Mouse (Mus musculus): Measurements from ENCODE around the gene Nudt14. TPM values are rescaled to one million over a fixed set of nuclear protein-coding genes. Genes with fewer than 3 reads are reported as not detected.

Nudt14 gene
- polyA plus RNA-seq, 1 experiment from 2014 or later, result 57.1 TPM

- Histone ChIP-seq H3K9me3 (replicated peaks) (no peaks in the 10 kb centered on the region), H3K36me3 (ENCODE audit: poor library complexity, severe bottlenecking) (peaks cover 100% of the 10 kb centered on the region), H3K4me2 (no peak overlapping the region), H3K27ac (no peak overlapping the region), H3K27me3 (no peaks in the 10 kb centered on the region), H3K9ac (no peak overlapping the region), H3K4me1 (no peaks in the 10 kb centered on the region), H3K4me3 (no peak overlapping the region)
- ATAC-seq, result no peak
- WGBS, result 90% methylated on average over 13 of the region's 13 CpGs
Measured at GRCm38 (mm10) chr12:112965783-112966182, 23.9 kb upstream of the Nudt14 start.

- Histone ChIP-seq H3K9me3 (replicated peaks) (no peaks in the 10 kb centered on the region), H3K4me1 (no peaks in the 10 kb centered on the region), H3K4me3 (no peak overlapping the region), H3K4me2 (no peak overlapping the region), H3K9ac (0 out of 2 replicates have a peak overlapping the region, but pooled peaks have one; percentile 8), H3K36me3 (ENCODE audit: poor library complexity, severe bottlenecking) (peaks cover 93% of the 10 kb centered on the region), H3K27ac (no peak overlapping the region), H3K27me3 (no peaks in the 10 kb centered on the region)
- ATAC-seq, result no peak
- WGBS, result 89% methylated on average over 5 of the region's 5 CpGs
Measured at GRCm38 (mm10) chr12:112961872-112962271, 19.9 kb upstream of the Nudt14 start.

- 0 out of 2 replicates have a peak overlapping the region, but pooled peaks have one; percentile 8 for H3K9ac ChIP-seq
- H3K4me1 ChIP-seq, result no peaks in the 10 kb centered on the region
- no peak for ATAC-seq
- H3K27me3 ChIP-seq, result no peaks in the 10 kb centered on the region
- H3K36me3 ChIP-seq (ENCODE audit: poor library complexity, severe bottlenecking), result peaks cover 91% of the 10 kb centered on the region
- no peak overlapping the region for H3K4me2 ChIP-seq
- no peak overlapping the region for H3K27ac ChIP-seq
- no peak overlapping the region for H3K4me3 ChIP-seq
- H3K9me3 ChIP-seq (replicated peaks), result no peaks in the 10 kb centered on the region
- WGBS, result 73% methylated on average over 7 of the region's 7 CpGs
Measured at GRCm38 (mm10) chr12:112961428-112961827, 19.5 kb upstream of the Nudt14 start.

GRCm38 (mm10) chr12:112959421-112959820 lies 17.5 kb upstream of the Nudt14 start:
- H3K4me3 ChIP-seq, result no peak overlapping the region
- whole genome bisulfite sequencing, result 84% methylated on average over 8 of the region's 8 CpGs
- no peaks in the 10 kb centered on the region for H3K27me3 ChIP-seq
- no peak overlapping the region for H3K27ac ChIP-seq
- no peak overlapping the region for H3K4me2 ChIP-seq
- H3K9ac ChIP-seq, result no peak overlapping the region
- H3K4me1 ChIP-seq, result no peaks in the 10 kb centered on the region
- peaks cover 70% of the 10 kb centered on the region for H3K36me3 ChIP-seq (ENCODE audit: poor library complexity, severe bottlenecking)
- no peak for ATAC-seq
- H3K9me3 ChIP-seq (replicated peaks), result no peaks in the 10 kb centered on the region

GRCm38 (mm10) chr12:112958303-112958702 lies 16.4 kb upstream of the Nudt14 start:
- H3K4me3 ChIP-seq, result no peak overlapping the region
- ATAC-seq, result no peak
- no peak overlapping the region for H3K9ac ChIP-seq
- H3K27me3 ChIP-seq, result no peaks in the 10 kb centered on the region
- H3K4me1 ChIP-seq, result no peaks in the 10 kb centered on the region
- H3K9me3 ChIP-seq (replicated peaks), result no peaks in the 10 kb centered on the region
- no peak overlapping the region for H3K27ac ChIP-seq
- WGBS, result 35% methylated on average over 4 of the region's 4 CpGs
- no peak overlapping the region for H3K4me2 ChIP-seq
- H3K36me3 ChIP-seq (ENCODE audit: poor library complexity, severe bottlenecking), result peaks cover 59% of the 10 kb centered on the region

GRCm38 (mm10) chr12:112955800-112956199 lies 13.9 kb upstream of the Nudt14 start:
- peaks cover 4% of the 10 kb centered on the region; the same call in 1 of the 2 replicates for H3K27me3 ChIP-seq
- 34% methylated on average over 4 of the region's 4 CpGs for WGBS
- peaks cover 5% of the 10 kb centered on the region for H3K4me1 ChIP-seq
- H3K4me3 ChIP-seq, result no peak overlapping the region
- H3K9ac ChIP-seq, result no peak overlapping the region
- H3K36me3 ChIP-seq (ENCODE audit: poor library complexity, severe bottlenecking), result peaks cover 34% of the 10 kb centered on the region
- no peak overlapping the region for H3K4me2 ChIP-seq
- ATAC-seq, result peak; percentile 46; the same call in 1 of the 2 replicates
- no peaks in the 10 kb centered on the region for H3K9me3 ChIP-seq (replicated peaks)
- peak overlapping the region; percentile 51 for H3K27ac ChIP-seq

- Histone ChIP-seq H3K4me2 (no peak overlapping the region), H3K27me3 (peaks cover 4% of the 10 kb centered on the region; the same call in 1 of the 2 replicates), H3K9ac (no peak overlapping the region), H3K36me3 (ENCODE audit: poor library complexity, severe bottlenecking) (peaks cover 13% of the 10 kb centered on the region), H3K4me3 (no peak overlapping the region), H3K4me1 (peaks cover 20% of the 10 kb centered on the region), H3K9me3 (replicated peaks) (no peaks in the 10 kb centered on the region), H3K27ac (no peak overlapping the region)
- no peak for ATAC-seq
- 84% methylated on average over 3 of the region's 3 CpGs for whole genome bisulfite sequencing
Measured at GRCm38 (mm10) chr12:112952926-112953565, 11.1 kb upstream of the Nudt14 start.

- no peak overlapping the region for H3K27ac ChIP-seq
- H3K36me3 ChIP-seq (ENCODE audit: poor library complexity, severe bottlenecking), result peaks cover 8% of the 10 kb centered on the region
- H3K9ac ChIP-seq, result no peak overlapping the region
- no peak overlapping the region for H3K4me2 ChIP-seq
- peaks cover 20% of the 10 kb centered on the region for H3K4me1 ChIP-seq
- H3K4me3 ChIP-seq, result no peak overlapping the region
- H3K9me3 ChIP-seq (replicated peaks), result no peaks in the 10 kb centered on the region
- no peak for ATAC-seq
- WGBS, result 87% methylated on average over 8 of the region's 8 CpGs
- H3K27me3 ChIP-seq, result peaks cover 4% of the 10 kb centered on the region; the same call in 1 of the 2 replicates
Measured at GRCm38 (mm10) chr12:112952433-112952832, 10.5 kb upstream of the Nudt14 start.

- no peak for ATAC-seq
- Histone ChIP-seq H3K36me3 (ENCODE audit: poor library complexity, severe bottlenecking) (no peaks in the 10 kb centered on the region), H3K27ac (peak overlapping the region; percentile 74), H3K4me1 (peaks cover 20% of the 10 kb centered on the region), H3K9ac (0 out of 2 replicates have a peak overlapping the region, but pooled peaks have one; percentile 71), H3K4me2 (peak overlapping the region; percentile 80), H3K27me3 (peaks cover 4% of the 10 kb centered on the region; the same call in 1 of the 2 replicates), H3K4me3 (peak overlapping the region; percentile 50), H3K9me3 (replicated peaks) (no peaks in the 10 kb centered on the region)
- 25% methylated on average over 7 of the region's 7 CpGs for WGBS
Measured at GRCm38 (mm10) chr12:112951150-112951842, 9.4 kb upstream of the Nudt14 start.

GRCm38 (mm10) chr12:112950761-112951129 lies 8.8 kb upstream of the Nudt14 start:
- H3K4me1 ChIP-seq, result peaks cover 20% of the 10 kb centered on the region
- H3K27me3 ChIP-seq, result peaks cover 4% of the 10 kb centered on the region; the same call in 1 of the 2 replicates
- no peaks in the 10 kb centered on the region for H3K36me3 ChIP-seq (ENCODE audit: poor library complexity, severe bottlenecking)
- peak overlapping the region; percentile 50 for H3K4me3 ChIP-seq
- H3K4me2 ChIP-seq, result peak overlapping the region; percentile 80
- no peaks in the 10 kb centered on the region for H3K9me3 ChIP-seq (replicated peaks)
- H3K9ac ChIP-seq, result peak overlapping the region; percentile 71
- peak overlapping the region; percentile 74 for H3K27ac ChIP-seq
- peak; percentile 41 for ATAC-seq
- 4% methylated on average over 6 of the region's 6 CpGs for WGBS

GRCm38 (mm10) chr12:112950040-112950760 lies 8.3 kb upstream of the Nudt14 start:
- H3K27ac ChIP-seq, result peak overlapping the region; percentile 74
- H3K36me3 ChIP-seq (ENCODE audit: poor library complexity, severe bottlenecking), result no peaks in the 10 kb centered on the region
- H3K4me2 ChIP-seq, result peak overlapping the region; percentile 80
- peak overlapping the region; percentile 50 for H3K4me3 ChIP-seq
- H3K27me3 ChIP-seq, result peaks cover 4% of the 10 kb centered on the region; the same call in 1 of the 2 replicates
- H3K4me1 ChIP-seq, result peaks cover 20% of the 10 kb centered on the region
- no peaks in the 10 kb centered on the region for H3K9me3 ChIP-seq (replicated peaks)
- peak overlapping the region; percentile 71 for H3K9ac ChIP-seq
- under 1% methylated on average over 54 of the region's 58 CpGs for WGBS
- ATAC-seq, result peak; percentile 90

GRCm38 (mm10) chr12:112947307-112947706 lies 5.4 kb upstream of the Nudt14 start:
- no peak overlapping the region for H3K4me2 ChIP-seq
- no peak overlapping the region for H3K27ac ChIP-seq
- 21% methylated on average over 4 of the region's 4 CpGs for WGBS
- H3K36me3 ChIP-seq (ENCODE audit: poor library complexity, severe bottlenecking), result no peaks in the 10 kb centered on the region
- H3K9ac ChIP-seq, result no peak overlapping the region
- no peak overlapping the region for H3K4me3 ChIP-seq
- no peak for ATAC-seq
- H3K27me3 ChIP-seq, result peaks cover 4% of the 10 kb centered on the region; the same call in 1 of the 2 replicates
- peaks cover 22% of the 10 kb centered on the region for H3K4me1 ChIP-seq
- H3K9me3 ChIP-seq (replicated peaks), result no peaks in the 10 kb centered on the region

Measured in forebrain, embryonic 13.5 days (tissue).